Mouse (Mus musculus): ENCODE results near the gene Tbkbp1. TPM values are rescaled to one million over a fixed set of nuclear protein-coding genes. Genes with fewer than 3 reads are reported as not detected.

Tbkbp1 gene
- total RNA-seq, 2 experiments from 2014 or later, result 0.23 TPM; not detected in 1

DNA sequence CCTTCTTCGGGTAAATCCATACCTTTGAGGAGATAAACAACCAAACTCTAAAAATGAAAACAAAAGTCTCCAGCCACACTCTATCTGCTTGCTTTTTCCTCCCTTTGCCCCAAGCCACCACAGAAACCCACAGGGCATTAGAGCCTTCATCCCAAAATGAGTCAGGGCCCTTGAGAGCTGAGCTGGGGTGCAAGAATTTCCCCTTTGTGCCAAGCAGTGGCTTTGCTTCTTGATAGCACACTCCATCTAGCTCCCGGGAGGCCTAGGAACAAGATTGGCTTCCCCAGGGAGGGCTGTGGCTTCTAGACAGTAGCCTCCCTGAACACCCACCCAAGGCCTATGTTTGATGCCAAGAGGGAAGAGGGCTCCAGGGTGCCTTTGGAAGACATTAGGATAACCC lies 19.6 kb downstream of the Tbkbp1 start:
- no peak for ATAC-seq (replicated peaks; ENCODE audit: low FRiP score, low TSS enrichment, poor library complexity, severe bottlenecking)

DNA sequence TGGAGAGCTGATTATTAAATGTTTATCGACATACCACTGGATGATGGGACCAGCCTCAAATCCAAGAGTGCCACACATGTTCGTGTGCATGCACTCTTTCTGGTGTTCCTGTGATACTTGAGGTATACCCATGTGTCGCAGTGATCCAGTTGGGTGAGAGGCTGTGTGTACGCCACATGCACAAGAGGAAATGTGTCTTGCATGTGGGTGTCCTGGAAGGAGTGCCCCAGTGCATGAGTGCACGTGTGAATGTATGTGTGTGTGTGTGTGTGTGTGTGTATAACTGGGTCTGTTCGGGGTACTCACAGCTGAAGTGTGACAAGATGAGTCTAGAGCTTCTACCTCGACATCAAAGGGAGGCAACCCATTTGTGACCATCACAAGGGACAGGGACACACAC lies 21.0 kb downstream of the Tbkbp1 start:
- no peak for ATAC-seq (replicated peaks; ENCODE audit: low FRiP score, low TSS enrichment, poor library complexity, severe bottlenecking)

DNA sequence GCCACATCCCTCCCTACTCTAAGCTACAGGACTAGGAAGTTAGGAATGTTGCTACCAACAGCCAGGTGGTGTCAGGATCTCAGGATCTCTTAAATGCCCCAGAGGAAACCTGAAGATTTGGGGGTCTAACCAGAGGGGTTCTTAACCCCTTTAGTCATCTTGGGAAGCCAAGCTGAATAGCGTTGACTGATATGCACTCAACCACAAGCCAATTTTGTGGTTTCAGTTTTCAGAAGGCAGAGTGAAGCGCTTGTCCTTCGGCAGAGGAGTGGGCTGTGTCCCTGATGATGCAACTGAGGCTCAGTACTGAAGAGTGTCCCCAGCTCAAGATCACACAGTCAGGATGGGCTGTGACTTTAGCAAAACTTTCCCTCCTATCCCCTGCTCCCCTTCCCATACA lies 22.3 kb downstream of the Tbkbp1 start:
- ATAC-seq (replicated peaks; ENCODE audit: low FRiP score, low TSS enrichment, poor library complexity, severe bottlenecking), result no peak

DNA sequence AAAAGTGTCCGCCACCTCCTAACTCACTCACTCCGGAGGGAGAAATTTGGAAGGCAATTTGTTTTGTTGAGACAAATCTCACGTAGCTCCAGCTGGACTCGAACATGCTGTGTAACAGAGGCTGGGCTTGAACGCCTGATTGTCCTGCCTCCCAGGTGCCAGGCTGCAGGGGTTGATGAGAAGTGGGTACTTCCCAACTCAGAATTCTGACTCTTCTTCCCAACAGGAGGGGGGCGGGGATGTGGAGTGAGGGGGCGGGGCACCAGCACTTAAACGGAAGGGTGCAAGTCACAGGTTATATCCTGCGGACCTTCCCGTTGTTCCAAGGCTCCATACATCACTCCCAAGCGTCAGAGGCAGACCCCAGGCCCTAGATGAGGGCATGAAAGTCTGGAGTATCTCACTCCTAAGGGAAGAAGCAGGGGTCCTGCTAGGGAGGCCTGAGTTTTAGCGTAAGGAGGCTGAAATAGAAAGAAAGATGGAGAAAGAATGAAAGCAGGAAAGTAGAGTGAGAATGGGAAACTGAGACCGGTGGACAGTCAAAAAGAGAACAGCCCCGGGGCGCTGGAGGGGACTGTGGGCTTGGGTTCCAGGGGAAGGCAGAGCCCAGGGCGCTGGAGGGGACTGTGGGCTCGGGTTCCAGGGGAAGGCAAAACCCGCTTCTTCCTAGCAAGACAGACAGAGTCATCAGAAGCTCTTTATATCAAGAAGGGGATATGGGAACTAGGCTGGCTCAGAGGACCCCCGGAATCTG lies 23.6 kb downstream of the Tbkbp1 start:
- no peak for ATAC-seq (replicated peaks; ENCODE audit: low FRiP score, low TSS enrichment, poor library complexity, severe bottlenecking)

DNA sequence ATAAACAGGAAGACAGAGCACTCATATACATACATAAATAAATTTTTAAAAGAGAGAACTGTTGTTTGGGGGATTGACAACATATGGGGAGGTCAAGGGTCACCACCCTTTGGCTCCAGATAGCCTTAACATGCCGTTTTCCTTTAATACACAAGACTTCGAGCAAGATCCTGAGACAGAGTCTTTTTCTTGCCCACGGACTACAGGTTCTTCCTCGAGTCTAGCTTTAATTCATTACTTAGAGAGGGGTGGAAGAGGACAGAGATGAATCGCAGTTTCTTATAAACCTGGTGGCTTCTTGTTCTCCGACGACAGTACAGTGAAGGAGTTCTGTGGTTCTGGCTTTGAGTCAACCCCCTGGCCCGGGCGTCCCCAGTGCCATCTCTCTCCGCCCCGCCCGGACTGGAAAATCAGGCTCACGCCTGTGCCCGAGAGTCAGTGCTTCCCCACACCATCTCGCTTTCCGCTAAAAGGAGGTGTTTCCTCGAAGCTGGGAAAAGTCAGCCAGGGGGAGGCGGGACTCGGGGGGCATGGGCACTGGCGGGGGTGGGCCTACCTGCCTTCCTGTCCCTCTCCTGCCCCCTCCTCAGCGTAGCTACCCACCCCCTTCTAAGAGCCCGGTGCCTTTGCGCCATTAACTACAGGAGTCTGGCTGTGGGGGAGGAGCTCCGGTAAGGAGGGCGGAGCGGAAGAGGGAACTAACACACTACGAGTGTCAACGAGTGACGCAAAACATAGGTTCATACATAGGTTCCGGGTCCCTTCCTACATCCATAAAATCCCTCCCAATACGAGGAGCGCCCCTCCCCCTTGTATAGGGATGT lies 24.4 kb downstream of the Tbkbp1 start:
- ATAC-seq (replicated peaks; ENCODE audit: low FRiP score, low TSS enrichment, poor library complexity, severe bottlenecking), result peak; percentile 65

DNA sequence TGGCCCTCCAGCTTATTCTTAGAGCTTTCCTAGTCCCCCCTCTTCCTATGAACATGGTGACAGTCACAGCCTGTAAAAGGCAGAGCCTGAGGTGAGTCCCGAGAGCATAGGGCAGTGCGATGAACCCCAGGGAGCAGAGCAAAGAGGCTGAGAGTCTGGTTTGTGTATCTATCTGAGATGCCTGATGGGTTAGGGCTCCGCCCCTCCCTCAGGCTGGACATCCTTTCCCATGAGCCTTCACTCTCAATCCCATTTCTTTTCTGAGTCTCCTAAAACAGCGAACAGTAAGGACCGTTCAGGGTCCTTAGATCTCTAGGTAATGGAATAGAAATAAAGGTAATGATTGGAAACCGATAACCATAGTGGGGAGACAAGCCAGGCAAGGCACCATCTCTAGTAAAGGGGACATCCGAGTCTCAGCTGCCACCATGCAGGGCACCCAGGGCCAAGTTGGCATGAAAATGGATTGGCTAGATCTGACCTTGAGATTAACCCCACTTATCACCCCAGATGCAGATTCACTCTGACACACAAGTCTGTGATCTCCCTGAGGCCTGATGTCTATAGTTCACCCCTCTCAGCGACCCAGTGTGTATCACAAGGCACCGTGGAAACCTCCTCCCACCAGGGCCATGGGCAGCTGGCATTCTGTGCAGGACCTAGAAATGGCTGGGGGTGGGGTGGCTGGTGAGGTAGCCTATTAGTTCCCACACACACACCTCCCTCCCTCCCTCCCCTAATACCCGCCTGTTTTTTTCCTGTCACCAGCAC lies 26.8 kb downstream of the Tbkbp1 start:
- ATAC-seq (replicated peaks; ENCODE audit: low FRiP score, low TSS enrichment, poor library complexity, severe bottlenecking), result no peak

DNA sequence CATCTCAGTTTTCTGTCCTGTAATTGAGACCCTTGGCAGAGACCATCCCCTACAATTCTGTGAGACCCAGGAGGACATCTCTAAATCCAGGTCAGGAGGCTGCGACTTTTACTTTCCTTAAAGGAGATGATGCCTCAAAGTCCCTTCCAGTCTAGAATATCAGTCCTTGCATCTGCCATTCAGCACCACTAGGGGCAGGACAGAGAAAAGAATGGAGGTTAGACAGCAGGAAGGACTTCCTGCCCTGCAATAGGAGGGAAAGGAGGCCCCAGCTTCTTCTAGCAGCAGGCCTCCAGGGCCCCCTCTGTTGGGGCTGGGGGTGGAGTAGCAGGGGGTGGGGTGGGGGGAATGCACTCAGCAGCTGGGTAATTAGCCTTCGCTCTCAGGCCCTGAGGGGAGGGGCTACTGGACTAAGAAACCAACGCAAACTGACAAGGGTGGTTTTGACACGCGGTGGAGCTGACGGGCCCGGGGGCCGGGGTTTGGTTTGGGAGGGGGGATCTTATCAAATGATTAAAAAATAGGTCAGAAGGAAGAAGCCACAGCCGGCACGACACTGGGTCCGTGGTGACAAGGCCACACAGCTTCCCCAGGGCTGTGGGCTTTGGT lies 27.9 kb downstream of the Tbkbp1 start:
- peak; percentile 57 for ATAC-seq (replicated peaks; ENCODE audit: low FRiP score, low TSS enrichment, poor library complexity, severe bottlenecking)

DNA sequence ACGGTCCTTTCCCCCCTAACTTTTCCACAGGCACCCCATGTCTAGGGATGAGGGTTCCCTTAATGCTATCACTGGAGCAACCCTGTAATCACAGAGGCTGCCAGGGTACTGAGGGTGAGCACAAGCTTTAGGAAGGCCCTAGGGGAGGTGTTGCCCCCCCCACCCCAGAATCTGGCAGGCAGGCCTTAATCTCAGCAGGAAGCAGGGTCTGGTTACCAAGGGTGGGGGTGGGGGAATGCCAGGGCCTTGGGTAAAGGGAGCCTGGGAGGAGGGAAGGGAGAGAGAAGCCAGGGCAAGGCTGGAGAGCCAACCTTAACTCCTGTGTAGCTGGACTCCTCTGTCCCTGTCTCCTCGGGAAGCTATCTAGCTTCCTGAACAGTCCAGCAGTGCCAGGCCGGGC lies 30.7 kb downstream of the Tbkbp1 start:
- ATAC-seq (replicated peaks; ENCODE audit: low FRiP score, low TSS enrichment, poor library complexity, severe bottlenecking), result no peak

DNA sequence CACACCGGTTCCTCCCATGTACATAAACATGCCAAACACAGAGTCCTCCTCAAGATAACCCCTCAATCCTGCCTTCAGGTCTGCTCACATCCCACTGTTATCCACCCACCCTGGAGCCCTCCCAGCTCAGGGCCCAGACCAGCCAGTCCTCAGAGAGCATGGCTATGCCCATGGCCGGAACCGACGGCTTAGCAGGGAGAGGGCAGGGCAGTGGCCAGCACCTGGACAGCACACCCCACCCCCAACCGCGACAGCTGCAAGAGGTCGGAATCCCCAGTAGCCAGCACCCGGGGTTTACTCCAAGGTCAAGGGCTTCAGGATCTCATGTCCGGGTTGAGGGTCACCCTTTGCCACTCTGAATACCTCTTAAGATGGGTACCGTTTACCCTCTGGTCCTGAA lies 31.1 kb downstream of the Tbkbp1 start:
- ATAC-seq (replicated peaks; ENCODE audit: low FRiP score, low TSS enrichment, poor library complexity, severe bottlenecking), result no peak

DNA sequence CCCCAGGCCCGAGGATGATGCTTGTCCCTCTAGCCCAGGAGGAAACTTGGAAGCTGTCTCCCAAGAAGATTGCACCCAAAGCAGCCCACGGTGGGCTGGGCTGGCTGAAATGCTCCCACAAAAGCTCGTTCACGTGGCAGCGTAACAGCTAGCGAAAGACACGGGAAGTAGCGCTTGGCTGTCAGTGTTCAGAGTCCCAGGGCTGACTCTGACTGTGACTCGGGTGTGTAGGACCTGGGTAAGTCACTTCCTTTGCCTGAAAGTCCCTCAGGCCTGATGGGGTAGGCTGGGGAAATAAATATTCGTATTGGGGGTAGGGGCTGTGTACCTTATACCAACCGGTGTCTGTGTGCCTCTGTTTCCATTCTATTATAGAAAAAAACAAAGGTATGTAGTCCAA lies 35.5 kb downstream of the Tbkbp1 start:
- ATAC-seq (replicated peaks; ENCODE audit: low FRiP score, low TSS enrichment, poor library complexity, severe bottlenecking), result no peak

DNA sequence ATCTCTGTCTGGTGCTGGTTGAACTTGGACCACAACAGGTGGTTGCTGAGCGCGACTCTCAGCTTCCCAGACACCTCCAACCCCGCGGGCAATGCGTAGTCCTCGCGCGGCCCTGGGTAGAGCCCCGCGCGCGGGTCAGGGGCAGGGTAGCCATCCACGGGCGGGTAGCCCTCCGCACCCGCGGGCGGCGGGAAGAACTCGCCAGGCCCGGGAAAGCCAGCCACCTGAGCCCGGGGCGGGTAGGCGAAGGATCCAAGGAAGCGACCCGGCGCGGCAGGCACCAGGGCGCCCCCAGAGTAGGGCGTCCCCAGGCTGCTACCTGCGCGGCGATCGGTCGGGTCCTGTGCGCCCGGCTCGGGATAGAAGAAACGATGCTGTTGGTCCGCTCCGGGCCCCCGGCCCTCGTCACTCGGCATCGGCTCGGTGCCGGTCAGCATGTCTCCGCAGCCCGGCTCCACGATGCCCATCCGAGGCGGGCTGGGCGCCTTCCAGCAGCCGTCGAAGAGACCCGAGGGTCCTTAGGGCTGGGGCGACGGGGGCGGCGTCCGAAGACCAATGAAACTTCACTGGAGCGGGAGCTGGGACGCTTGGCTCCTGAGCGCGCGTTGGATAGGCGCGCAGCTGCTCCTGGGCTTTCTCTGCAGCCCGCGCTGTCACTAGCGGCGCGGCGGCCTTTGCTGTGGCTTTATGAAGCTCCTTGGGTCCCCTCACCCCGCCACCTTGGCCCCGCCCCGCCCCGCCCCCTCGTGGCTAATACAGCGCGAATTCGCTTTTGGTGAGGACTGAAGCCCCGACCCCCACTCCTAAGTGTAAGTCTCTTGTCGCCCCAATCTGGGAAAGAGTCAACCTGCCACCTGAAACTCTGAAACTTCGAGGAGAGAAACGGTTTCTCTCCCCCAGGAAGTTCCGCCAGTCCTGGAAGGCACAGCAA lies 36.4 kb downstream of the Tbkbp1 start, which contains the start of gene Tbx21:
TSS of gene Tbx21 (minus strand) at position 661 of the 931 bp plus-strand sequence.
- no peak for ATAC-seq (replicated peaks; ENCODE audit: low FRiP score, low TSS enrichment, poor library complexity, severe bottlenecking)

DNA sequence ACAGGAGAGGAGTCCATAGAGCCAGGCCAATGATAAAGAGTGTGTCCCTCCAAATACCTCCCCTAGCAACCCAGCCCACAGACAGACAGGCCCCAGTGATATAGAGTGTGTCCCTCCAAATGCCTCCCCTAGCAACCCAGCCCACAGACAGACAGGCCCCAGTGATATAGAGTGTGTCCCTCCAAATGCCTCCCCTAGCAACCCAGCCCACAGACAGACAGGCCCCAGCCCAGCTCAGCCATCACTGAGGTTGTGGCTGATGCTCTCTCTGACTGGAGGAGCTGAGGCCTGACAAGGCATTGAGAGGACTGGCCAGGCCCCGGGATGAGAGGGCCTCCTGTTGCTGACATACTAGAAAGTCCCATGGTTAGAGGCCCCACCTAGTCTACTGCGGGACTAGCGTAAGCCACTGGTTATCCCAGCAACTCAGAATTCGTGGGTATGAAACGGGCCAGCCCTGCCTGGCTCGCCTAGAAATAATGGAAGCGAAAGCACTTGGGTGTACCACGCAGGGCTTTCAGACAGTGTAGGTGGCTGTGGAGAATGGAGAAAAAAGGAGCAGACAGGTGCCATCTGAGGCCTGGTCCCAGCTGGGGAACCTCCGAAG lies 38.7 kb downstream of the Tbkbp1 start:
- no peak; the same call in 1 of the 2 replicates for ATAC-seq (replicated peaks; ENCODE audit: low FRiP score, low TSS enrichment, poor library complexity, severe bottlenecking)

DNA sequence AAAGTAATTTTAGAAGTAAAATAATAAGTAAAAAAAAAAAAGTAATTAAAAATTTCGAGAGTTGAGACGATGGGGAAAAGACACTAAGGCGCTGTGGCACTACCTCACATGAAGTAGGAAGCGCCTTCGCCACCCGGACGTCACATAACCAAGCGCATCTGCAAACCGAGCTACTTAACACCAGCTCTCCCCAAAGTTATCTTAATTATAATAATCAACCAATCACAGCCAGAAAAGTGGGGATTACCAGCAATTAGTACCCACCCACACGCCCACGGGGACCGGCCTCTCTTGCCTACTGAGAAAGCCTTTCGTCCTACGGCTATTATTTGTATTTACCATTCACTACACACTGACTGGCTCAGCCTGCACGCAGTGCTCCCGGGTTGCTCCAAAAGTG lies 42.3 kb downstream of the Tbkbp1 start:
- no peak for ATAC-seq (replicated peaks; ENCODE audit: low FRiP score, low TSS enrichment, poor library complexity, severe bottlenecking)

DNA sequence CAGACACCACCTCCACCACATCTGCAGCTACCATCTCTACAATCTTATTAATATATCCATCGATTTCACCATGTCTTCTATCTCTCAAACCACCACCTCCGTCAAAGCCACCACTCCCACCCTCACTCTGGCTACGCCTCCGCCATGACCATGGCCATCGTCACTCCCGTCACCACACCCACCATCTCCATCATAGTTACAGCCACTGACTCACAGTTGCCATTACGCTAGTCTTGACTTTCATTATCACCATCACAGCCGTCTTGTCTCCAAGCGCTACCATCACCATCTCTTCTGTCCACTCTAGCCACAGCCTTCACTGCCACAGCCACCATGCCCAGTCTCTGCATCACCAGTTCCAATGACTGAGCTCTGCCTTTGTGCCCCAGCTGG lies 47.2 kb downstream of the Tbkbp1 start:
- ATAC-seq (replicated peaks; ENCODE audit: low FRiP score, low TSS enrichment, poor library complexity, severe bottlenecking), result no peak

DNA sequence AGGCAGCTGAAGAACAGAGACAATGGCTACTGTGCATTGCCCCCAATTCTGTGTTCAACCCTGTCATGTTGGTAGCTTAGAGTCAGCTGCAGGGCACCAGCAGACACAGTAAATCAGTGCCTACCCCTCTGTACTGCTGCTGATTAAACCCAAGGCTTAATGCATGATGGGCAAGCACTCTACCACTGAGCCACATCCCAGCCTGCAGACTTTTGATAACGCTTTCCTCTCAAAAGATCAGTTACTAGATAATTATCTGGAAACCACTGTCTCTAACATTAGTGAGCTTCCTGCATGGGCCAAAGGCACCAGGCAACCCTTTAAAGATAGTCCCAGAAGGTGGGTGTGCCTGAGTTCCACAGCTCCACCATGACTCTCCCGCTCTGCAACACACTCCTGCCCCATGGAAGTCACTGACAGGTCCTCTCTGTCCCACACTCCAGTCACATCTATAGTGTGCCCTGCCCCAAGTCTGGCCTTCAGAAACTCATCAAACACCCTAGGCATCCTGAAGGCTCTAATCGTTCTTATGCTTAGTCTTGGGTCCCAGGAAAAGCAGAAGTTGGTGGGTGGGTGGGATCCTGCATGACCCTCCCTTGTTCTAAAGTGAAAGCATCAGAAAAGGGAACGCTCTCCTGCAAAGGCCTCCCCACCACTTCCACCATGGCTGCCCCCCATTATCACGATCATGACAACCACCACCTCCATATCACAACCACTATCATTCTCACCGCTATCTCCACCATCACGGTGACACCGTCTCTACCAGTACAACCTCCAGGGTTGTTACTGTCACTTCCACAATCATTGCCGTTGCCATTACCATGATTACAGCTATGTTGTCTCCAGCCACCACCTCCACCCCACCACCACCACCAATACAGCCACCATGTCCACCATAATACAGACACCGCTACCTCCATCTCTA lies 47.9 kb downstream of the Tbkbp1 start:
- ATAC-seq (replicated peaks; ENCODE audit: low FRiP score, low TSS enrichment, poor library complexity, severe bottlenecking), result peak; percentile 46

DNA sequence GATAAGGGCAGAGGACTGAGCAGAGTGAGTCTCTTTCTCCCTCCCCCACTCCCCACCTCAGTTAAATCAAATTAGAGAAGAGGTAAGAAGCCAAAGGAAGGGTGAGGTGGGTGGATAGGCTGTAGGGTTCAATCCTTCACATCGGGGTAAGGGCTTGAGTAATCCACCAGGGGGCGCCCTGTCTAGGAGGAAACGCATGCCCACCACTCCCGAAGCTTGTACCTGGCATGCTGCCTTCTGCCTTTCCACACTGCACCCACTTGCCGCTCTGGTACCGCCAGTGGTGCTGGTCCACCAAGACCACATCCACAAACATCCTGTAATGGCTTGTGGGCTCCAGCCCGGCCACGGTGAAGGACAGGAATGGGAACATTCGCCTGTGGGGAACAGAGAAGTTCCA lies 49.6 kb downstream of the Tbkbp1 start:
- ATAC-seq (replicated peaks; ENCODE audit: low FRiP score, low TSS enrichment, poor library complexity, severe bottlenecking), result peak; percentile 63

DNA sequence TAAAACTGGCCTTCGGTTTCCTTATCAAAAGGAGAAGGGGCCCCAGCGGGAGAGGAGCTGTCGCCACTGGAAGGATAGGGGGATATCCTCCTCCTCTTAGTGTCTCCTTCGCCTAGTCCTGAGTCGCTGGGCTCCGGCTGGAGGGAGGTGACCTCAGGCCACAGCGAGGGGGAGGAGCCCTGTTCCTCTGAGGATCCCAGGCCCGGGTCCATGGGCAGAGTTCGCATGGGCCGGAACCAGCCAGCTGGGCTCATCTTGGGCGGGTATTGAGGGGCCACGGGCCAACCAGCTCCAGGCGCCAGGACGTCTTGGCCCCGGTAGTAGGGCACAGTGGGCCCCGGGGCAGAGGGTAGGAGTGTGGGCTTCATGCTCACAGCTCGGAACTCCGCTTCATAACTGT lies 52.5 kb downstream of the Tbkbp1 start:
- no peak for ATAC-seq (replicated peaks; ENCODE audit: low FRiP score, low TSS enrichment, poor library complexity, severe bottlenecking)
